Mouse (Mus musculus) erythroblast, embryonic 14.5 days (primary cell): ENCODE results near the gene Cacna1a. TPM values are rescaled to one million over a fixed set of nuclear protein-coding genes. Genes with fewer than 3 reads are reported as not detected.

ENCODE experiments used
- H3K27me3 ChIP-seq: 2 replicates; pipeline ENCODE4 v1.6.1; 2012; ENCODE audit warnings: inconsistent platforms; ENCODE audit not compliant: control insufficient read depth
- H3K36me3 ChIP-seq: 2 replicates; pipeline ENCODE4 v1.6.1; 2012; ENCODE audit warnings: mild to moderate bottlenecking, inconsistent platforms; ENCODE audit not compliant: control insufficient read depth
- H3K4me1 ChIP-seq: 2 replicates; pipeline ENCODE4 v1.6.1; 2012; ENCODE audit warnings: inconsistent platforms; ENCODE audit not compliant: control insufficient read depth
- H3K4me3 ChIP-seq: replicated peaks from 2 replicates; pipeline ENCODE3; 2012; ENCODE audit warnings: moderate library complexity, mild to moderate bottlenecking, inconsistent platforms
- H3K9me3 ChIP-seq: 2 replicates; pipeline ENCODE4 v1.6.1; 2012; ENCODE audit warnings: low read length, inconsistent platforms, mixed read lengths; ENCODE audit not compliant: control insufficient read depth
- GATA1 ChIP-seq: IDR thresholded peaks from 2 replicates; pipeline ENCODE4 v1.6.1; 2012; ENCODE audit warnings: low read length, inconsistent platforms, mixed read lengths
- TAL1 ChIP-seq: IDR thresholded peaks from 3 replicates; pipeline ENCODE4 v1.6.1; 2012; ENCODE audit warnings: low read length, inconsistent platforms, mixed read lengths
- polyA plus RNA-seq: library from polyadenylated mRNA; stranded (reverse); fragments of >175 nt; gene quantifications from 2 replicates; pipeline ENCODE4 v1.2.3, GENCODE M21; 2012

Gene Cacna1a
- polyA plus RNA-seq, result 0.88 and 0.95 TPM in 2 replicates

DNA sequence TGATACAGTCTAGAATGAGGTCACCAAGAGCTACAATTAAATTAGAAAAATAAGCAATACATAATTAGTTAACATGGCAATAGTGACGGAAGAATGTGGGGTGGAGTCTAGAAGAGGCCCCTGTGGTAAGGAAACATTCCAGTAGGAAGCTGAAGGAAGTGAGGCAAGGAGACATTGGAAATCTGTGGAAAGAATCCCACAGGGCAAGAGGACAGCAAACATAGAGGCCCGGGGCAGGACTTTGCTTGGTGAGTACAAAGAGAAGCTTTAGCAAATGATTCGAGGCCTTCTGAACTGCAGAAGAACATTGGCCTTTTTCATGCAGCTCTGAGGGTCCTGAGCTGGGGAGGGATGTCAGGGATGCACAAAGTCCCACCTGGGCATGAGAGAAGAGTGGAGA, at the start of gene Cacna1a:
Cacna1a (plus strand) TSS at position 166 of the 400 bp plus-strand sequence.
- Histone ChIP-seq H3K4me1 (no peaks in the 10 kb centered on the region), H3K36me3 (no peaks in the 10 kb centered on the region), H3K4me3 (no peak within 1 kb of the TSS), H3K9me3 (no peaks in the 10 kb centered on the region; the same call in 1 of the 2 replicates), H3K27me3 (no peaks in the 10 kb centered on the region)
- TF ChIP-seq TAL1, result no peak
- TF ChIP-seq GATA1, result no peak

DNA sequence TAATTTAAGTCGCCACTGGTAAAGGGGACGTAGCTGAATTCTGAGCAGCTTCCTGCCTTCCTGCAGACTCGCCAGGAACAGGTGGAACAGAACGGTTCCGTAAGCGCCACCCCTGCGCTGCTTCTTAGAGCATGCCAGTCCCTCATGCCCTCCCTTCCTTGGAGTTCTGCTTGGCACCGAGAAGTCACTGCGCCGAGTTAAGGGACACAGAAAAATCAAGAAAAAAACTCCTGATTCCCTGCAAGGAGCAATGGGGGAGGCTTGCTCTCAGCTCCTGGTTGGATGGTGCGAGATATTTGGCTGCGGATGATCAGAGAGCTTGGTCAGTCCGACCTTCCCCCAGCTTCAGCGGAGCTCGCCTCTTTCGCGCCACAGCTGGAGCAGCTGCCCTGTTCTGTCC, 49.7 kb upstream of the Cacna1a start:
- Histone ChIP-seq H3K36me3 (no peaks in the 10 kb centered on the region), H3K27me3 (peaks cover 13% of the 10 kb centered on the region), H3K9me3 (no peaks in the 10 kb centered on the region), H3K4me1 (no peaks in the 10 kb centered on the region), H3K4me3 (no peak overlapping the region)
- no peak for TF ChIP-seq GATA1
- TF ChIP-seq TAL1, result no peak

GRCm38 (mm10) chr8:84339320-84339719, 48.9 kb upstream of the Cacna1a start:
- peaks cover 13% of the 10 kb centered on the region for H3K27me3 ChIP-seq

DNA sequence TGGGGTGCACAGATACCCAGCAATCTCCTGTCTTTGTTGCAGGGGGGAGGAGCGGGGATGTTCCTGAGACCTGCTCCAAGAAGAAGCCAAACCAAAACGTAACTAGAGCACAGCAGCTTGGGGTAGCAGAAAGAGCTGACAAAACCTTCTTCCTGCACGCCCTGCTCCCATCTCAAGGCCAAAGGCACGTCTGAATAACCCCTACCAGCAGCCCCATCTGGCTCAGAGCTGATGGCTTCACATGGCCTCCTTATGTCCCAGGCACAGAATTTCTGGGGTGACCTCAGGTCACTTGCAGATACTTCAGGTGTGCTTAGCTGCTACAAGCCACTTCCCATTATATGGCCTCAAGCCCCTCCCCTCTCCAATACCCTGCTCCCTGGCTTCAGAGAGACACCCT, 48.4 kb upstream of the Cacna1a start:
- Histone ChIP-seq H3K4me3 (no peak overlapping the region), H3K27me3 (peaks cover 13% of the 10 kb centered on the region), H3K36me3 (no peaks in the 10 kb centered on the region), H3K9me3 (no peaks in the 10 kb centered on the region), H3K4me1 (no peaks in the 10 kb centered on the region)
- TF ChIP-seq GATA1 (no peak), TAL1 (no peak)

More at GRCm38 (mm10) chr8:84339320-84339719, 48.9 kb upstream of the Cacna1a start:
- Histone ChIP-seq H3K36me3 (no peaks in the 10 kb centered on the region), H3K4me3 (no peak overlapping the region), H3K9me3 (no peaks in the 10 kb centered on the region), H3K4me1 (no peaks in the 10 kb centered on the region)
- TF ChIP-seq TAL1 (no peak), GATA1 (no peak)

GRCm38 (mm10) chr8:84340671-84341070, 47.6 kb upstream of the Cacna1a start:
- H3K4me3 ChIP-seq, result no peak overlapping the region
- H3K9me3 ChIP-seq, result no peaks in the 10 kb centered on the region
- TF ChIP-seq TAL1, result no peak
- TF ChIP-seq GATA1, result no peak
- H3K27me3 ChIP-seq, result peaks cover 13% of the 10 kb centered on the region
- no peaks in the 10 kb centered on the region for H3K36me3 ChIP-seq
- no peaks in the 10 kb centered on the region for H3K4me1 ChIP-seq

- Histone ChIP-seq H3K27me3 (no peaks in the 10 kb centered on the region), H3K4me3 (no peak overlapping the region), H3K36me3 (no peaks in the 10 kb centered on the region), H3K4me1 (no peaks in the 10 kb centered on the region), H3K9me3 (no peaks in the 10 kb centered on the region)
- no peak for TF ChIP-seq GATA1
- TF ChIP-seq TAL1, result no peak
These were observed 42.7 kb upstream of the Cacna1a start for GRCm38 (mm10) chr8:84345493-84345892.

GRCm38 (mm10) chr8:84346421-84346820, 41.8 kb upstream of the Cacna1a start:
- H3K9me3 ChIP-seq, result no peaks in the 10 kb centered on the region
- no peaks in the 10 kb centered on the region for H3K4me1 ChIP-seq
- TF ChIP-seq TAL1, result no peak
- no peak for TF ChIP-seq GATA1
- no peaks in the 10 kb centered on the region for H3K27me3 ChIP-seq
- H3K36me3 ChIP-seq, result no peaks in the 10 kb centered on the region
- no peak overlapping the region for H3K4me3 ChIP-seq

GRCm38 (mm10) chr8:84349526-84349925, 38.7 kb upstream of the Cacna1a start:
- H3K27me3 ChIP-seq, result no peaks in the 10 kb centered on the region
- no peaks in the 10 kb centered on the region for H3K36me3 ChIP-seq
- no peaks in the 10 kb centered on the region for H3K4me1 ChIP-seq
- no peaks in the 10 kb centered on the region for H3K9me3 ChIP-seq
- H3K4me3 ChIP-seq, result no peak overlapping the region
- TF ChIP-seq TAL1, result no peak
- no peak for TF ChIP-seq GATA1

DNA sequence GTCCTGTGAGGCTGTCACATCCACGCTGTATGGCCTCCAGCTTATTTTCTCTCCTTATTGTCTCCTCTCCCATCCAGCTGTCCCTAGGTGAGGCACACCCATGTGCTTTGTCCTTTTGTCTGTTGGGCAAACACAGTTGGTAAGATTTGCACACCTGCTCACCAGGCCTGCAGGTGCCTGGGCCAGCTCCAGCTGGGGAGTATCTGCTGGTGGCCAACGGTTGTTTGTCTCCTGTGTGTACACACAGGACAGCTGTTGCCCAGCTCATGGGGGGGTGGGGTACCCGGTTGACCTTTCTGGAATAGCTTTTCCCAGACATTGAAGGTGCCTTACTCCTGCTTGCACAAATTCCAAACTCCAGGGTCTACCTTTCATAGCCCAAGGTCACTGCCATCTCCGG, 37.3 kb upstream of the Cacna1a start:
- H3K36me3 ChIP-seq, result no peaks in the 10 kb centered on the region
- TF ChIP-seq GATA1 (no peak), TAL1 (no peak)
- H3K4me1 ChIP-seq, result no peaks in the 10 kb centered on the region
- no peak overlapping the region for H3K4me3 ChIP-seq
- no peaks in the 10 kb centered on the region for H3K27me3 ChIP-seq
- no peaks in the 10 kb centered on the region for H3K9me3 ChIP-seq

- H3K9me3 ChIP-seq, result no peaks in the 10 kb centered on the region
- no peaks in the 10 kb centered on the region for H3K36me3 ChIP-seq
- TF ChIP-seq GATA1 (no peak), TAL1 (no peak)
- no peaks in the 10 kb centered on the region for H3K27me3 ChIP-seq
- H3K4me3 ChIP-seq, result no peak overlapping the region
- H3K4me1 ChIP-seq, result no peaks in the 10 kb centered on the region
These were observed 31.8 kb upstream of the Cacna1a start for GRCm38 (mm10) chr8:84356482-84356881.
